Mouse (Mus musculus) thymus, postnatal 25 days (tissue): Measurements from ENCODE around the gene Rpl29.

ENCODE experiments used
- DNase-seq: peaks from one replicate; pipeline ENCODE4 v3.0.0; 2022

Rpl29 gene

DNA sequence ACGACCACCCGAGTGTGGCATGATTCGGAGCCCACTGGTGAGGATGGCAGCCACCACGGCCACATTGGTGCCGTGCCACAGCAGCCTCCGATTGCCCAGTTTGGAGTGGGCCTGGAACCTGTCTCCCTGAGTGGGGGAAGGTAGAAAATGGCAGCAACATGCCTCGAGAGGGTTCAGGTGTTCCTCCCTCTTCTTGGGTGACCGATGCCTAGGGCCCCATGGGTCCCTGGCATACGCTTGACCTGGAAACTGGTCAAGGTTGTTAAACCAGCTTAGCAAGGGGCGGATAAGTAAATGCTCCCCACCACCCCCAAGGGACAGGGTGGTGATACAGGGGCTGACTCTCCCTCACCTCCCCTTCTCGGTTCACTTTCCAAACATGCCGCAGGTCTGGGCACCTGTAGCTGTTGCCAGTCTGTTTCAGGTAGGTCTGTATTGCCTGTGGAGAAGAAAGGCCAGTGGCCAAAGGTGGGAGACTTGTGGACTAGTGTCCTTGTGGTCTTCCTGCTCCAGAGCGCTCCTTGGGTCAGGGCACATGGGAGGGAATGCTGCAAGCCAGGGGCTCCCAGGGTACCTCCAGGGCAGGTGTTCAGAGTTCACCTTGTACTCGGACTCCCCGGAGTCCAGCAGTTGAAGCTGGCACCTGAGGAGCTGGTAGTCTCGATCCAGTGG lies 44.0 kb downstream of the Rpl29 start:
- no peak for DNase-seq

- DNase-seq, result no peak
These were observed 44.5 kb downstream of the Rpl29 start for GRCm38 (mm10) chr9:106473753-106474105.

- peak; percentile 70 for DNase-seq
These were observed 45.2 kb downstream of the Rpl29 start for GRCm38 (mm10) chr9:106474456-106474855.

- DNase-seq, result no peak
These were observed 45.8 kb downstream of the Rpl29 start for GRCm38 (mm10) chr9:106475046-106475445.

DNA sequence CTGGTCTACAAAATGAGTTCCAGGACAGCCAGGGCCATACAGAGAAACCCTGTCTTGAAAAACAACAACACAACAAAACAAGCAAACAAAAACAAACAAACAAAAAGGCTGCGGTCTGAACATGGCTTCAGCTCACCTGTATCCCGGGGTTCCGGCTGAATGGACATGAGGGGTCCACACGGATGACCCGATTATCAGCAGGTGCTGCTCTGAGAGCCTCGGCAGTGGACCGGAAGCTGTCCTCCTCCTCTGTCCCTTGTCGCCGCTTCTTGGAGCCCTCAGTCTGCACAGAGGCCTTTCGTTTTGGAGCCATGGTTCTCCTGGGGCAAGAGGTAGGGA lies 46.4 kb downstream of the Rpl29 start, which contains the start of gene Rrp9:
TSS of gene Rrp9 (plus strand) at position 301 of the 339 bp plus-strand sequence.
- no peak for DNase-seq

DNA sequence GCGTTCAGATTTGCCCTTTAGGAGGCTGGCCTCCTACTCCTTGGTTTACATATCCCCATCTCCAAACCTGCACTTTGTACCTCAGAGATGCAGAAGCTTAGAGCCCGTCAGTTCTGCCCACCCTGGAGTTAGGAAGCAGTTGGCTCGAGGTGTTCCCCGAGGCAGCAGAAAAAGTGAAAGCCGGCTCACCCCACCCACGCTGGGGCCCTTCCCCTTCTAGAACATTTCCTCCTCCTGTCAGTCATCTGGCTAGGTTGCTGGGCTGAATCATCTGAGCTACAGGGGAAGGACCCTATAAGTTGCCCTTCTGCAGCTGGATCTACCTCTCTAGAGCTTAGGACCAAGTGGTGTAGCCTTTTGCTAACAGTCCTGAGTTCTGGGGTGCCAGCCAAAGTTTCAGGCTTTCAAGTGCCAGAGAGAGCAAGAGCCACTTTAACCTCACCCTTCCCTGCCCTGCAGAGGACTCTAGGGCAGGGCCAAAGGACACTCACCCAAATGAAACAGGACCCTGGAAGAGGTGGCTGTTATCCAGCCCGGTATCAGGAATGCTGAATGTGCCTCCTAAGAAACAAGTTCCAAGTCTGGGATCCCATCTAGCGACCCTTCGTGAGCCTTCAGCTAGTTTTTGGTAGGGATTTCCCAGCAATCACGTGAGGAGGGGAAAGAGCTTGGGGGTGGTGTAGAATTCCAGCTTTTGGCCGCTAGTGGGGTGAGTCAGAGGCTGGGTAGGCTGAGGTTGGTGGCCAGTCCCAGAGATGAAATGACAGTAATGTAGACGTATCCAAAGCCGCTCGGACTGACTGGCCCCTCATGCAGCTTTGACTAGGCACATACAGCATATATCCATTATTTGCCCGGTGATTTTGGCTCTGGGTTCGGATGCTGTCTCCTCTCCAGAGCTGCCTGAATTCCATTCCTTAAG lies 47.0 kb downstream of the Rpl29 start:
- DNase-seq, result peak; percentile 81

DNA sequence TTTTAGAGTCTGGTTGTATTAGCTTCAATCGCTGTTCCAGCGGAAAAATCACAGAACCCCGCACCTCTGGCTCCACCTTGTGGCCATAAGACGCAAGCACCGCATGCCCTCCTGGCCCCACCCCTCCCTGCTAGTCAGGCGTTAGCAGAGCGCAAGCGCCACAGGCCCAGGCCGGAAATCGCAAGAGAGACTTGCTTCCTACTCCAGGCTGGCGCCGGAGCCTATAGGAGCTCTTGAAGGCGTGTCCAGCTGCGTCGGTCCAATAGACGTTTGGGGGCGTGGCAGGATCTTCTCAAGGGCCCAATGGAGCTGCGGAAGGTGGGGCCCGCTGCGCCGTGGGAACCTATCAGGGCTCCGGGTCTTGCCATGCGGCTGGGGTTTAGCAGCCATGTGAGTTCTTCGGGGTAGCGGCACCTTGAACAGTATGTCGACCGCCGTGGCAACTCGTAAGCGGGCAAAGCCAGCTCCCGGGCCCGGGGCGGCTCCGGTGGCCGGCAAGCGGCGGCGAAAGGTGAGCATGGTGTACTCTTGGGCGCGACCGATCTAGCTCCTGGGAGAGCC lies 47.8 kb downstream of the Rpl29 start, which contains the start of gene Parp3:
TSS of gene Parp3 (minus strand) at position 26 of the 561 bp plus-strand sequence.
- peak; percentile 97 for DNase-seq

DNA sequence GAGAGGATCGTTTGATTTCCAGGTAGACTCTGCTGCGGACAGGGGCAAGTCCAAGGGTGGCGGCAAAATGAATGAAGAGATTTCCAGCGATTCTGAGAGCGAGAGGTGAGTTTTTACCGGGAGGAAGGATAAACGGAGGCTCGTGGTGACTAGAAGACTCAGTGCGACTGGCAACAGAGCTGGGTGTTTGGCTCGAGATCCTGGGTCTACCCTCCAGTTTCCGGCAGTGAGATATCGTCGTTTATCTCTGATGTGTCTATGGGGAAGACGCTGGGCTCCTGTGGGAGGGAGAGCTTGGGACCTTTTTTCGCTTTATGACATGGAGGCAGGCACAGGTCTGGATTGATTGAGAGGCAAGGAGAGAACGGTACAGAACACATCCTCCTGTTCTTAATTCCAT lies 48.4 kb downstream of the Rpl29 start:
- DNase-seq, result no peak

GRCm38 (mm10) chr9:106478101-106478500 lies 48.8 kb downstream of the Rpl29 start:
- no peak for DNase-seq

DNA sequence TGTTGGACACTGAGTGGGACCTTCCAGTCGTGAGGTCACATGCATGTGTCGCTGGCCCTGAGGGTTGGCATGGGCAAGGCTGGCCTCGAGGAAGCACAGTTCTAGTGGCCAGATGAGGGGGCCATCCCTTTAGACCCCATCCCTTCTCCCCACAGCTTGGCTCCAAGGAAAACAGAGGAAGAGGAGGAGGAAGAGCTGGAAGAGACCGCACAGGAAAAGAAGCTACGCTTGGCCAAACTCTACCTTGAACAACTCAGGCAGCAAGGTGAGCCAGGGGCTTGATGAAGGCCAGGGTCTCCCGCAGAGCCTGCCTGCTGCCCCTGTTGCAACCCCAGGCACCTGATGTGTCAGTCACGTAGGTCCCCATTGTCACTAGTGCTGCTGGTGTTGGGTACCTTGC lies 51.3 kb downstream of the Rpl29 start:
- DNase-seq, result no peak

DNA sequence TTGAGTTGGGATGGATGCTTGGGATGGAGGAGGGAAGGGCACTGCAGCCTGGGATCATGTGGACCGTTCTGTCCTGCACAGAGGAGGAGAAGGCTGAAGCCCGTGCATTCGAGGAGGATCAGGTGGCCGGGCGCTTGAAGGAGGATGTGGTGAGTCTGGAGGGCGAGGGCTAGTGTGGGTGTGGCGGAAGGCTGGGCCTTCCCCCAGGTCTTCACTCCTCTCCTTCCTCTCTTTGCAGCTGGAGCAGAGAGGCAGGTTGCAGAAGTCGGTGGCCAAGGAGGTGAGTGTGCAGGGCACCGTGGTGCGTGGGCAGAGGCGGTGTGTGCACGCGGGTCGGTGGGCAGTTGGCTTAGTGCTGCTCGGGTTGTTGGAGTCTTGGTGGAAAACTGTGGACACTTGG lies 51.8 kb downstream of the Rpl29 start:
- no peak for DNase-seq
